Mouse (Mus musculus) thymus, adult 2 months (tissue): ENCODE results near the gene Rita1. TPM values are rescaled to one million over a fixed set of nuclear protein-coding genes. Genes with fewer than 3 reads are reported as not detected.

Experiments used
- DNase-seq: peaks from one replicate; pipeline ENCODE4 v3.0.0; 2021
- H3K27ac ChIP-seq: fragments of 200-500 bp; 2 replicates; pipeline ENCODE4 v1.5.1; 2012; ENCODE audit warnings: low read length, control low read depth; ENCODE audit not compliant: control insufficient read depth, insufficient read depth
- H3K27me3 ChIP-seq: fragments of 200-500 bp; 2 replicates; pipeline ENCODE4 v1.6.1; 2012; ENCODE audit warnings: mild to moderate bottlenecking, low read length, moderate library complexity, mixed read lengths; ENCODE audit not compliant: control insufficient read depth, insufficient read depth
- H3K36me3 ChIP-seq: fragments of 200-500 bp; 2 replicates; pipeline ENCODE4 v1.6.1; 2012; ENCODE audit warnings: mild to moderate bottlenecking, low read length, moderate library complexity; ENCODE audit not compliant: control insufficient read depth, insufficient read depth
- H3K4me1 ChIP-seq: fragments of 200-500 bp; replicated peaks from 2 replicates; pipeline ENCODE4 v1.6.1; 2012; ENCODE audit warnings: low read length; ENCODE audit not compliant: control insufficient read depth, insufficient read depth
- H3K4me3 ChIP-seq: fragments of 200-500 bp; 2 replicates; pipeline ENCODE4 v1.5.1; 2012; ENCODE audit warnings: mild to moderate bottlenecking, low read length, control low read depth, moderate library complexity; ENCODE audit not compliant: control insufficient read depth, insufficient read depth
- CTCF ChIP-seq: fragments of 200-500 bp; IDR thresholded peaks from 2 replicates; pipeline ENCODE4 v1.5.1; 2012; ENCODE audit warnings: mild to moderate bottlenecking, control low read depth, low read length, moderate library complexity, borderline replicate concordance; ENCODE audit not compliant: control insufficient read depth, poor library complexity, insufficient read depth; ENCODE audit errors: extremely low read depth
- POLR2A ChIP-seq: fragments of 200-500 bp; IDR thresholded peaks from 2 replicates; pipeline ENCODE4 v1.6.1; 2012; ENCODE audit warnings: mild to moderate bottlenecking, low read length, control low read depth, moderate library complexity; ENCODE audit not compliant: control insufficient read depth, poor library complexity, insufficient read depth; ENCODE audit errors: extremely low read depth
- WGBS: fragments of 180-500 bp; shearing (Covaris S2); methylation state at CpG from one replicate; pipeline ENCODE4 v1.1.7; 2018; 5-methylcytosine and 5-hydroxymethylcytosine counted together
- polyA plus RNA-seq: library from polyadenylated mRNA; depleted of rRNA; stranded (reverse); fragments of >200 nt; gene quantifications from 2 replicates; pipeline ENCODE4 v1.2.3, GENCODE M21; 2012; rRNA removed

The Rita1 gene
- polyA plus RNA-seq, result 18.8 and 20.6 TPM in 2 replicates

DNA sequence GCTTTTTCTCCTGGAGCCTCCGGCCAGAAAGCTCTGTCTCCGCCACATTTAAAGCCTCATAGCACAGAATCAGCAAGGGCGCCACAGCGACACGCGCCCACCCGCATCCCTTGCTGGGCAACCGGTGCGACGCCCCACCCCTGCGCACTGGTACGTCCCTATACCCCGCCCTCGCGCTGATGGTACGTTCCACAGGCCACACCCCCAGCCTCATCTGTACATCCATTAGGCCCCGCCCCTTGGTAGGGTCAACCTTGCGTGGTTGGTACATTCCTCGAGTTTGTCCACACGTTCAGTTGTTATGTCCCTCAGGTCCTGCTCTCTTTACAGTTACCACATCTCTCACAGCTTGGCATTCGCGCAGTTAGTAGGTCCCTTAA lies at the start of gene Rita1, which contains the start of gene Ddx54:
TSS of gene Rita1 (minus strand) at position 148 of the 380 bp plus-strand sequence.
TSS of gene Ddx54 (plus strand) at position 298 of the 380 bp plus-strand sequence.
- Histone ChIP-seq H3K4me3 (peak within 1 kb of the TSS; percentile 64), H3K27ac (peak within 1 kb of the TSS; percentile 51), H3K4me1 (peaks cover 15% of the 10 kb centered on the region), H3K36me3 (no peaks in the 10 kb centered on the region), H3K27me3 (no peaks in the 10 kb centered on the region)
- DNase-seq, result peak; percentile 98
- TF ChIP-seq CTCF, result no peak
- no peak for TF ChIP-seq POLR2A
- WGBS, result under 1% methylated on average over 22 of the region's 22 CpGs

DNA sequence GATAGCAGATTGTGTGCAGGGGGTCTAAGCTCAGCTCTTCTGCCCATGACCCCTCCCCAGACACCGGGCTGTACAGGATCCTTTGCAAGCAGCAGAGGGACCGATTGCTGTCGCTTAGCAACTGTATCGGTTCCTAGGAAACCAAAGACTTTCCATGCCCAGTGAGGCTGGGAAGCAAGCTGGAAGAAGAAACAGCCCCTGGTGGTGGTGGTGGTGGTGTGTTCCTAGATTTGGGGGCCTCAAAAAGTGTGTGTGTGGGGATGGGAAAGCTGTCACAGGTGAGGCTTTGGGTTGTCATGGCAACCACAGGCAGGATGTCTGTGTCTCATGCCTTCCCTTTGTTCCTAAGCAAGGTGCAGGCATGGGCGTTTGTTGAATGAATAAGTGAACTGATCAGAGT lies 48.4 kb upstream of the Rita1 start:
- Histone ChIP-seq H3K36me3 (no peaks in the 10 kb centered on the region), H3K4me1 (0 out of 2 replicates have a peak, but pooled peaks cover 5% of the 10 kb centered on the region), H3K4me3 (no peak overlapping the region), H3K27me3 (no peaks in the 10 kb centered on the region), H3K27ac (no peak overlapping the region)
- no peak for DNase-seq
- no peak for TF ChIP-seq POLR2A
- TF ChIP-seq CTCF, result no peak
- WGBS, result 72% methylated on average over 5 of the region's 5 CpGs

GRCm38 (mm10) chr5:120656281-120656751 lies 43.9 kb upstream of the Rita1 start:
- H3K27me3 ChIP-seq, result no peaks in the 10 kb centered on the region
- H3K27ac ChIP-seq, result no peak overlapping the region
- TF ChIP-seq POLR2A (no peak), CTCF (no peak)
- no peaks in the 10 kb centered on the region for H3K36me3 ChIP-seq
- WGBS, result 94% methylated on average over 12 of the region's 12 CpGs
- no peaks in the 10 kb centered on the region for H3K4me1 ChIP-seq
- DNase-seq, result no peak
- no peak overlapping the region for H3K4me3 ChIP-seq

GRCm38 (mm10) chr5:120653873-120654272 lies 41.5 kb upstream of the Rita1 start:
- 96% methylated on average over 2 of the region's 2 CpGs for WGBS
- no peak overlapping the region for H3K27ac ChIP-seq
- H3K36me3 ChIP-seq, result no peaks in the 10 kb centered on the region
- no peaks in the 10 kb centered on the region for H3K27me3 ChIP-seq
- no peak for TF ChIP-seq CTCF
- no peak for TF ChIP-seq POLR2A
- no peak for DNase-seq
- H3K4me1 ChIP-seq, result peaks cover 12% of the 10 kb centered on the region
- H3K4me3 ChIP-seq, result no peak overlapping the region

GRCm38 (mm10) chr5:120652915-120653701 lies 40.7 kb upstream of the Rita1 start:
- no peaks in the 10 kb centered on the region for H3K36me3 ChIP-seq
- WGBS, result 95% methylated on average over 28 of the region's 28 CpGs

GRCm38 (mm10) chr5:120651230-120651629 lies 38.8 kb upstream of the Rita1 start:
- 96% methylated on average over 5 of the region's 5 CpGs for WGBS
- Histone ChIP-seq H3K27me3 (no peaks in the 10 kb centered on the region), H3K36me3 (no peaks in the 10 kb centered on the region), H3K4me3 (no peak overlapping the region), H3K4me1 (peaks cover 34% of the 10 kb centered on the region), H3K27ac (no peak overlapping the region)
- no peak for DNase-seq
- no peak for TF ChIP-seq POLR2A
- no peak for TF ChIP-seq CTCF

More at GRCm38 (mm10) chr5:120652915-120653701, 40.7 kb upstream of the Rita1 start:
- Histone ChIP-seq H3K27ac (no peak overlapping the region), H3K27me3 (no peaks in the 10 kb centered on the region), H3K4me1 (peaks cover 19% of the 10 kb centered on the region), H3K4me3 (no peak overlapping the region)
- no peak for DNase-seq
- TF ChIP-seq POLR2A, result no peak
- TF ChIP-seq CTCF, result no peak

GRCm38 (mm10) chr5:120649938-120650337 lies 37.5 kb upstream of the Rita1 start:
- 33% methylated on average over 13 of the region's 13 CpGs for WGBS
- H3K4me3 ChIP-seq, result peak overlapping the region; percentile 67
- peak; percentile 34 for DNase-seq

More at GRCm38 (mm10) chr5:120649938-120650337, 37.5 kb upstream of the Rita1 start:
- Histone ChIP-seq H3K27me3 (no peaks in the 10 kb centered on the region), H3K4me1 (peaks cover 37% of the 10 kb centered on the region), H3K36me3 (no peaks in the 10 kb centered on the region), H3K27ac (no peak overlapping the region)
- TF ChIP-seq CTCF (no peak), POLR2A (no peak)
